Comparison of ENCODE assay signal across 8 mouse cellular contexts in genomic region chr5:35088785-35089613, GRCm38 (mm10). TPM values are rescaled to one million over a fixed set of nuclear protein-coding genes. Genes with fewer than 3 reads are reported as not detected.
DNase-seq lines count a peak whose midpoint lies in the region; ATAC-seq and TF ChIP-seq lines count a peak whose summit lies in the region.

No protein-coding gene starts in this region.

- H3K4me3 ChIP-seq in kidney, embryonic 16.5 days (ENCODE audit: low read length) = no peak overlapping the region
- no peak overlapping the region for H3K4me3 ChIP-seq in bone marrow, adult 2 months (replicated peaks; ENCODE audit: control insufficient read depth, low read depth, low read length)
- H3K4me3 ChIP-seq in liver, embryonic 14.5 days (ENCODE audit: insufficient read depth in 1 of 2, low read depth in 2 of 2, low read length in 2 of 2) = no peak overlapping the region

- DNase-seq in kidney, adult 11 months = peak; percentile 69
- DNase-seq in kidney, postnatal 25 days = peak; percentile 80 to 88
- DNase-seq in liver, embryonic 14.5 days (ENCODE audit: low read depth in 3 of 3, low spot score in 3 of 3) = peak; percentile 55 to 62 (median 60)
- DNase-seq in ovary, postnatal 36 days (ENCODE audit: low spot score) = peak; percentile 73
- DNase-seq in thymus, postnatal 25 days = peak; percentile 67

- H3K9me3 ChIP-seq in kidney, embryonic 16.5 days (ENCODE audit: low read length) = no peaks in the 10 kb centered on the region
- no peaks in the 10 kb centered on the region for H3K9me3 ChIP-seq in liver, embryonic 14.5 days (ENCODE audit: control insufficient read depth, low read length)

- H3K27me3 ChIP-seq in kidney, embryonic 16.5 days (ENCODE audit: insufficient read depth, low read length) = no peaks in the 10 kb centered on the region
- no peaks in the 10 kb centered on the region for H3K27me3 ChIP-seq in liver, embryonic 14.5 days (ENCODE audit: control insufficient read depth, insufficient read depth, low read length)

- 59% methylated on average over 9 of the region's 9 CpGs for WGBS in kidney, embryonic 16.5 days
- WGBS in bone marrow, adult 2 months = 50% methylated on average over 9 of the region's 9 CpGs
- WGBS in liver, embryonic 14.5 days (ENCODE audit: insufficient replicate concordance) = 55% methylated on average over 9 of the region's 9 CpGs

- H3K27ac ChIP-seq in kidney, embryonic 16.5 days (ENCODE audit: low read length) = no peak overlapping the region
- H3K27ac ChIP-seq in bone marrow, adult 2 months (ENCODE audit: control insufficient read depth, insufficient read depth, low read depth, low read length, poor library complexity) = no peak overlapping the region
- no peak overlapping the region for H3K27ac ChIP-seq in liver, embryonic 14.5 days

- no peak for TF ChIP-seq EP300 in liver, embryonic 14.5 days (IDR thresholded peaks at IDR 0.05; ENCODE audit: low read depth)

- H3K36me3 ChIP-seq in kidney, embryonic 16.5 days (ENCODE audit: insufficient read depth, low read length) = peaks cover 22% of the 10 kb centered on the region
- H3K36me3 ChIP-seq in liver, embryonic 14.5 days (replicated peaks; ENCODE audit: control insufficient read depth, insufficient read depth, low read depth) = peaks cover 14% of the 10 kb centered on the region

- no peak overlapping the region for H3K4me2 ChIP-seq in kidney, embryonic 16.5 days (replicated peaks; ENCODE audit: low read depth, low read length)
- H3K4me2 ChIP-seq in liver, embryonic 14.5 days (ENCODE audit: low read depth) = no peak overlapping the region

- peak; percentile 95 for TF ChIP-seq CTCF in bone marrow, adult 2 months (IDR thresholded peaks at IDR 0.05; ENCODE audit: control insufficient read depth, insufficient read depth, low read length)
- TF ChIP-seq CTCF in liver, embryonic 14.5 days (IDR thresholded peaks at IDR 0.05; ENCODE audit: low read depth) = peak; percentile 98

- no peak for ATAC-seq in kidney, embryonic 16.5 days (ENCODE audit: low FRiP score, low TSS enrichment)
- peak; percentile 74 for ATAC-seq in erythroblast, adult 5-6 weeks (replicated peaks; ENCODE audit: low FRiP score, poor library complexity, severe bottlenecking)
- no peak for ATAC-seq in liver, embryonic 14.5 days (ENCODE audit: insufficient read depth)

- H3K9ac ChIP-seq in kidney, embryonic 16.5 days (replicated peaks; ENCODE audit: low read length) = no peak overlapping the region
- no peak overlapping the region for H3K9ac ChIP-seq in liver, embryonic 14.5 days (replicated peaks)

- TF ChIP-seq POLR2A in bone marrow, adult 2 months (IDR thresholded peaks at IDR 0.05; ENCODE audit: borderline replicate concordance, control insufficient read depth, low read depth, low read length) = no peak

- no peaks in the 10 kb centered on the region for H3K4me1 ChIP-seq in kidney, embryonic 16.5 days (ENCODE audit: insufficient read depth, low read length)
- H3K4me1 ChIP-seq in bone marrow, adult 2 months (ENCODE audit: control insufficient read depth, insufficient read depth, low read length) = no peaks in the 10 kb centered on the region
- 0 out of 4 replicates have a peak, but pooled peaks cover 0 to 1% of the 10 kb centered on the region in 2 experiments for H3K4me1 ChIP-seq in liver, embryonic 14.5 days (replicated peaks; ENCODE audit: control insufficient read depth in 2 of 2, insufficient read depth in 2 of 2, low read length in 1 of 2)

RNA-seq across cellular contexts. Expression of gene Lrpap1, which starts 16.6 kb away (rescaled TPM):
- 252 and 271 TPM in 2 replicates for polyA plus RNA-seq in kidney, embryonic 16.5 days (2015; fragmentation: Nextera tagmentation; extraction: Ambion mirVana)
- polyA plus RNA-seq in bone marrow, adult 2 months (2011; ENCODE audit: insufficient read depth, insufficient read length, low replicate concordance, missing spikeins) = 17.8 and 21.7 TPM in 2 replicates
- 6.5 and 7.5 TPM in 2 replicates for total RNA-seq in erythroblast, adult 5-6 weeks (2015; ENCODE audit: low replicate concordance)
- total RNA-seq in erythroblast, adult 5-6 weeks (2017; ENCODE audit: low replicate concordance) = 10.0 and 17.0 TPM in 2 replicates
- 17.7 and 22.7 TPM in 2 replicates for polyA plus RNA-seq in liver, embryonic 14.5 days (2012; rRNA removed)
- polyA plus RNA-seq in liver, embryonic 14.5 days (2014; fragmentation: Nextera tagmentation; extraction: Ambion mirVana) = 72.6 and 80.2 TPM in 2 replicates

RNA-seq across cellular contexts. Expression of gene Dok7, which starts 32.4 kb away (rescaled TPM):
- polyA plus RNA-seq in kidney, embryonic 16.5 days (2015; fragmentation: Nextera tagmentation; extraction: Ambion mirVana) = 1.0 and 1.3 TPM in 2 replicates
- polyA plus RNA-seq in bone marrow, adult 2 months (2011; ENCODE audit: insufficient read depth, insufficient read length, low replicate concordance, missing spikeins) = 0.34 TPM in 1 of 2 replicates, not detected in the other
- not detected in 2 replicates for total RNA-seq in erythroblast, adult 5-6 weeks (2015; ENCODE audit: low replicate concordance)
- total RNA-seq in erythroblast, adult 5-6 weeks (2017; ENCODE audit: low replicate concordance) = not detected in 2 replicates
- polyA plus RNA-seq in liver, embryonic 14.5 days (2012; rRNA removed) = 0.02 TPM in 2 replicates
- 0.04 TPM in 1 of 2 replicates, not detected in the other for polyA plus RNA-seq in liver, embryonic 14.5 days (2014; fragmentation: Nextera tagmentation; extraction: Ambion mirVana)

RNA-seq across cellular contexts. Expression of gene Hgfac, which starts 47.7 kb away (rescaled TPM):
- polyA plus RNA-seq in kidney, embryonic 16.5 days (2015; fragmentation: Nextera tagmentation; extraction: Ambion mirVana) = 2.6 and 4.8 TPM in 2 replicates
- polyA plus RNA-seq in bone marrow, adult 2 months (2011; ENCODE audit: insufficient read depth, insufficient read length, low replicate concordance, missing spikeins) = 3.7 and 5.8 TPM in 2 replicates
- total RNA-seq in erythroblast, adult 5-6 weeks (2015; ENCODE audit: low replicate concordance) = not detected in 2 replicates
- not detected in 2 replicates for total RNA-seq in erythroblast, adult 5-6 weeks (2017; ENCODE audit: low replicate concordance)
- polyA plus RNA-seq in liver, embryonic 14.5 days (2012; rRNA removed) = 92.3 and 97.9 TPM in 2 replicates
- polyA plus RNA-seq in liver, embryonic 14.5 days (2014; fragmentation: Nextera tagmentation; extraction: Ambion mirVana) = 52.8 and 60.0 TPM in 2 replicates
